In genomic region chr11:98942923-98943641, GRCm38 (mm10) we compare ENCODE assay signal across 8 mouse cellular contexts. TPM values are rescaled to one million over a fixed set of nuclear protein-coding genes. Genes with fewer than 3 reads are reported as not detected.
DNase-seq lines count a peak whose midpoint lies in the region; ATAC-seq and TF ChIP-seq lines count a peak whose summit lies in the region.

No protein-coding gene starts in this region.

- WGBS in neural tube, embryonic 11.5 days: 86% methylated on average over 8 of the region's 8 CpGs
- 65% methylated on average over 8 of the region's 8 CpGs for WGBS in heart, embryonic 11.5 days (ENCODE audit: insufficient replicate concordance)
- WGBS in stomach, postnatal 0 days: 18% methylated on average over 6 of the region's 8 CpGs

- TF ChIP-seq POLR2A in bone marrow macrophage, adult 2 months (IDR thresholded peaks at IDR 0.05; ENCODE audit: borderline replicate concordance, low read depth, low read length): no peak

- H3K9ac ChIP-seq in neural tube, embryonic 11.5 days (ENCODE audit: low read length): no peak overlapping the region
- H3K9ac ChIP-seq in heart, embryonic 11.5 days (ENCODE audit: low read depth, low read length): peak overlapping the region; percentile 40; the same call in 1 of the 2 replicates
- peak overlapping the region; percentile 35 for H3K9ac ChIP-seq in stomach, postnatal 0 days (ENCODE audit: low read length)

- TF ChIP-seq CTCF in bone marrow macrophage, adult 2 months (IDR thresholded peaks at IDR 0.05; ENCODE audit: low read depth, low read length): no peak
- no peak for TF ChIP-seq CTCF in stomach, postnatal 0 days (IDR thresholded peaks at IDR 0.05; ENCODE audit: low read depth)

- DNase-seq in neural tube, embryonic 11.5 days (ENCODE audit: low spot score): no peak
- DNase-seq in neural tube, embryonic 10.5 days (ENCODE audit: extremely low spot score, low spot score): no peak
- DNase-seq in kidney, adult 9 months: peak; percentile 76
- DNase-seq in lung, postnatal 14 days: peak; percentile 70
- peak; percentile 52 for DNase-seq in stomach, postnatal 0 days (ENCODE audit: low spot score)
- DNase-seq in layer of hippocampus, postnatal 14 days (ENCODE audit: low spot score in 2 of 2): no peak

- no peak overlapping the region for H3K4me3 ChIP-seq in neural tube, embryonic 11.5 days (ENCODE audit: low read depth, low read length)
- peak overlapping the region; percentile 58 for H3K4me3 ChIP-seq in bone marrow macrophage, adult 2 months (ENCODE audit: insufficient read depth, low read length)
- H3K4me3 ChIP-seq in heart, embryonic 11.5 days (ENCODE audit: low read depth, low read length): peak overlapping the region; percentile 63; the same call in 1 of the 2 replicates
- H3K4me3 ChIP-seq in stomach, postnatal 0 days (ENCODE audit: low read depth, low read length): no peak overlapping the region

- H3K36me3 ChIP-seq in neural tube, embryonic 11.5 days (ENCODE audit: control insufficient read depth, insufficient read depth, low read length): no peaks in the 10 kb centered on the region
- H3K36me3 ChIP-seq in heart, embryonic 11.5 days (ENCODE audit: control insufficient read depth, insufficient read depth, low read length): no peaks in the 10 kb centered on the region
- H3K36me3 ChIP-seq in stomach, postnatal 0 days (ENCODE audit: control insufficient read depth, insufficient read depth, low read length): no peaks in the 10 kb centered on the region

- H3K4me2 ChIP-seq in neural tube, embryonic 11.5 days (ENCODE audit: low read depth): peak overlapping the region; percentile 71; the same call in 1 of the 2 replicates
- H3K4me2 ChIP-seq in heart, embryonic 11.5 days: peak overlapping the region; percentile 75
- H3K4me2 ChIP-seq in stomach, postnatal 0 days (replicated peaks; ENCODE audit: low read depth): peak overlapping the region; percentile 93

- ATAC-seq in neural tube, embryonic 11.5 days (ENCODE audit: insufficient read depth, low FRiP score, low TSS enrichment): no peak
- ATAC-seq in heart, embryonic 11.5 days (replicated peaks; ENCODE audit: insufficient number of reproducible peaks, low FRiP score, low TSS enrichment): peak; percentile 40
- peak; percentile 6; the same call in 1 of the 2 replicates for ATAC-seq in stomach, postnatal 0 days (ENCODE audit: low FRiP score, low TSS enrichment)

- H3K4me1 ChIP-seq in neural tube, embryonic 11.5 days (ENCODE audit: control insufficient read depth, insufficient read depth, low read length): peaks cover 68% of the 10 kb centered on the region
- H3K4me1 ChIP-seq in bone marrow macrophage, adult 2 months (ENCODE audit: control insufficient read depth, insufficient read depth, low read length): peaks cover 69% of the 10 kb centered on the region
- peaks cover 93% of the 10 kb centered on the region for H3K4me1 ChIP-seq in heart, embryonic 11.5 days (ENCODE audit: control insufficient read depth, insufficient read depth, low read length)
- H3K4me1 ChIP-seq in stomach, postnatal 0 days (replicated peaks; ENCODE audit: control insufficient read depth, insufficient read depth): peaks cover 44% of the 10 kb centered on the region

- peak overlapping the region; percentile 72 for H3K27ac ChIP-seq in neural tube, embryonic 11.5 days (ENCODE audit: low read depth, low read length)
- H3K27ac ChIP-seq in bone marrow macrophage, adult 2 months (ENCODE audit: insufficient read depth, low read depth, low read length): peak overlapping the region; percentile 95
- peak overlapping the region; percentile 100 for H3K27ac ChIP-seq in heart, embryonic 11.5 days (ENCODE audit: low read depth, low read length)
- peak overlapping the region; percentile 98 for H3K27ac ChIP-seq in stomach, postnatal 0 days (replicated peaks)

- no peak for TF ChIP-seq EP300 in stomach, postnatal 0 days (optimal IDR thresholded peaks at IDR 0.05)

- H3K27me3 ChIP-seq in neural tube, embryonic 11.5 days (ENCODE audit: control insufficient read depth, insufficient read depth, low read length): no peaks in the 10 kb centered on the region
- no peaks in the 10 kb centered on the region for H3K27me3 ChIP-seq in heart, embryonic 11.5 days (ENCODE audit: control insufficient read depth, insufficient read depth, low read length)
- no peaks in the 10 kb centered on the region for H3K27me3 ChIP-seq in stomach, postnatal 0 days (ENCODE audit: control insufficient read depth, insufficient read depth, low read length)

- no peaks in the 10 kb centered on the region for H3K9me3 ChIP-seq in neural tube, embryonic 11.5 days (ENCODE audit: control insufficient read depth, low read length)
- H3K9me3 ChIP-seq in heart, embryonic 11.5 days (replicated peaks; ENCODE audit: control insufficient read depth, low read length): no peaks in the 10 kb centered on the region
- H3K9me3 ChIP-seq in stomach, postnatal 0 days (ENCODE audit: control insufficient read depth, low read length): no peaks in the 10 kb centered on the region

RNA-seq across cellular contexts. Expression of gene Rara, which starts 15.5 kb away (rescaled TPM):
- 73.2 and 75.1 TPM in 2 replicates for polyA plus RNA-seq in neural tube, embryonic 11.5 days (2014; fragmentation: Nextera tagmentation; extraction: Ambion mirVana)
- 24.0 and 25.9 TPM in 2 replicates for polyA plus RNA-seq in bone marrow macrophage, adult 2 months (2012; ENCODE audit: insufficient read depth, insufficient read length, missing spikeins)
- polyA plus RNA-seq in heart, embryonic 11.5 days (2014; fragmentation: Nextera tagmentation; extraction: Ambion mirVana): 34.9 and 36.6 TPM in 2 replicates
- polyA plus RNA-seq in stomach, postnatal 0 days (2015; fragmentation: Nextera tagmentation; extraction: Ambion mirVana): 20.1 and 25.9 TPM in 2 replicates
- total RNA-seq in layer of hippocampus, postnatal 14 days (2021): 10 to 100 TPM; 20.2 to 20.3 TPM

RNA-seq across cellular contexts. Expression of gene Cdc6, which starts 35.5 kb away (rescaled TPM):
- 41.6 and 44.4 TPM in 2 replicates for polyA plus RNA-seq in neural tube, embryonic 11.5 days (2014; fragmentation: Nextera tagmentation; extraction: Ambion mirVana)
- polyA plus RNA-seq in bone marrow macrophage, adult 2 months (2012; ENCODE audit: insufficient read depth, insufficient read length, missing spikeins): 4.8 and 6.9 TPM in 2 replicates
- 33.6 and 34.0 TPM in 2 replicates for polyA plus RNA-seq in heart, embryonic 11.5 days (2014; fragmentation: Nextera tagmentation; extraction: Ambion mirVana)
- polyA plus RNA-seq in stomach, postnatal 0 days (2015; fragmentation: Nextera tagmentation; extraction: Ambion mirVana): 6.6 and 7.0 TPM in 2 replicates
- total RNA-seq in layer of hippocampus, postnatal 14 days (2021): under 1 TPM; 0.81 to 0.97 TPM

RNA-seq across cellular contexts. Expression of gene Gjd3, which starts 39.7 kb away (rescaled TPM):
- polyA plus RNA-seq in neural tube, embryonic 11.5 days (2014; fragmentation: Nextera tagmentation; extraction: Ambion mirVana): 0.57 TPM in 1 of 2 replicates, not detected in the other
- polyA plus RNA-seq in bone marrow macrophage, adult 2 months (2012; ENCODE audit: insufficient read depth, insufficient read length, missing spikeins): not detected in 2 replicates
- 1.3 and 1.5 TPM in 2 replicates for polyA plus RNA-seq in heart, embryonic 11.5 days (2014; fragmentation: Nextera tagmentation; extraction: Ambion mirVana)
- 1.9 and 2.1 TPM in 2 replicates for polyA plus RNA-seq in stomach, postnatal 0 days (2015; fragmentation: Nextera tagmentation; extraction: Ambion mirVana)
- 1 to 10 TPM; 2.2 TPM for total RNA-seq in layer of hippocampus, postnatal 14 days (2021)

Comparison
In these comparisons a context has a peak if more than half of its experiments do, and no peak if none do; other contexts are left out.
1. DNase-seq: peak in kidney, adult 9 months (single experiment), lung, postnatal 14 days (single experiment) and stomach, postnatal 0 days (single experiment); none in neural tube, embryonic 11.5 days (single experiment), neural tube, embryonic 10.5 days (single experiment) and layer of hippocampus, postnatal 14 days (0 of 2).
2. H3K4me3 ChIP-seq: peak in bone marrow macrophage, adult 2 months (single experiment) and heart, embryonic 11.5 days (single experiment); none in neural tube, embryonic 11.5 days (single experiment) and stomach, postnatal 0 days (single experiment).
3. Peak in every context shown above with its lines, with median percentiles within 50 percentile points of each other: H3K27ac ChIP-seq and H3K4me2 ChIP-seq.